Mouse (Mus musculus) megakaryocyte, embryonic 14.5 days (primary cell): ENCODE results near the gene Thbs1. TPM values are rescaled to one million over a fixed set of nuclear protein-coding genes. Genes with fewer than 3 reads are reported as not detected.

ENCODE experiments used
- H3K27me3 ChIP-seq: replicated peaks from 2 replicates; pipeline ENCODE3; 2012; ENCODE audit warnings: inconsistent platforms
- H3K36me3 ChIP-seq: replicated peaks from 2 replicates; pipeline ENCODE3; 2012; ENCODE audit warnings: low read length, inconsistent platforms, mixed read lengths
- H3K4me1 ChIP-seq: 2 replicates; pipeline ENCODE4 v1.6.1; 2012; ENCODE audit warnings: inconsistent platforms
- H3K4me3 ChIP-seq: replicated peaks from 2 replicates; pipeline ENCODE3; 2012; ENCODE audit warnings: moderate library complexity, mild to moderate bottlenecking, inconsistent platforms
- H3K9me3 ChIP-seq: 2 replicates; pipeline ENCODE4 v1.6.1; 2012; ENCODE audit warnings: inconsistent platforms
- FLI1 ChIP-seq: IDR thresholded peaks from 2 replicates; pipeline ENCODE4 v1.6.1; 2012; ENCODE audit warnings: low read length, inconsistent platforms, mixed read lengths
- GATA1 ChIP-seq: IDR thresholded peaks from 3 replicates; pipeline ENCODE4 v1.6.1; 2012; ENCODE audit warnings: mixed read lengths, low read length, inconsistent platforms, borderline replicate concordance
- polyA plus RNA-seq: library from polyadenylated mRNA; stranded (reverse); fragments of >175 nt; gene quantifications from 2 replicates; pipeline ENCODE4 v1.2.3, GENCODE M21; 2012; ENCODE audit warnings: low replicate concordance; ENCODE audit not compliant: insufficient read depth

The Thbs1 gene
- polyA plus RNA-seq, 1 experiment = 258 TPM

GRCm38 (mm10) chr2:118164137-118164536, 52.5 kb downstream of the Thbs1 start:
- Histone ChIP-seq H3K4me3 (no peak overlapping the region), H3K27me3 (peaks cover 26% of the 10 kb centered on the region), H3K4me1 (peaks cover 3% of the 10 kb centered on the region; the same call in 1 of the 2 replicates), H3K36me3 (no peaks in the 10 kb centered on the region), H3K9me3 (no peaks in the 10 kb centered on the region)
- TF ChIP-seq FLI1 (no peak), GATA1 (no peak)

DNA sequence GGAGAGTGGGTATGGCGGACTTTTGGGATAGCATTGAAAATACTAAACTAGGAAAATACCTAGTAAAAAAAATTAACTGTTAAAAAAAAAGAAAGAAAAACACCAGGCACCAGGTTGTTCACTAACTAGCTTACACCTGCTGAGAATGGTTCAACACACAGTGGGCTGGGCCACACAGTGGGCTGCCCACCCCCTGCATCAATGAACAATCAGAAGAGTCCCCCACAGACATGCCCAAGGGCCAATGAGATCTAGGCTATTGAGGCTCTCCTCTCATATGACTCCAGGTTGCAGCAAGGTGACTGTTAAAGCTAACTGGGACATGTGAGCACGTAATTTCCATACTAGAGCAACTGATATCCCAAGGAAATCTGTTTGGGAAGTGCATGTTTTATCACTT, 54.0 kb downstream of the Thbs1 start:
- TF ChIP-seq GATA1 (no peak), FLI1 (no peak)
- Histone ChIP-seq H3K4me1 (no peaks in the 10 kb centered on the region), H3K36me3 (no peaks in the 10 kb centered on the region), H3K9me3 (peaks cover 4% of the 10 kb centered on the region), H3K4me3 (no peak overlapping the region), H3K27me3 (peaks cover 24% of the 10 kb centered on the region)

DNA sequence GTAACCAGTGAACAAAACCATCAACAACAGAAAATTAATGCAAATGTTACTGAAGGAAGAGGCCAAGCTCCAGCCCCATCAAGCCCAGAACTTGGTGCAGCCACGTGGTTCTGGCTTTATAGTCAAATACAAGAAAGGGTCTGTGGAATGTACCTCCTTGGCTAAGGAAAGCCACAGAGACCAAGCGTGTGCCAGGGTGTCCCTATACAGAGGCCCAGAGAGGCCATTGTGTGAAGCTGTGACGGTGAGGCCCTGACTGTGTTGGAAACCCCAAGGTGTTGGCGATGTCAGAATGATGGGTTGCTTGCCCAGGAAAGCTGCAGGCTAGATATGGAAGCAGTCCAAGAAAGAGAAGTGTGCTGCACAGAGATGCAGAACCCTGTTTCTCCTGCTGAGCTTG, 56.1 kb downstream of the Thbs1 start:
- Histone ChIP-seq H3K27me3 (peaks cover 20% of the 10 kb centered on the region), H3K9me3 (peaks cover 4% of the 10 kb centered on the region), H3K4me1 (no peaks in the 10 kb centered on the region), H3K4me3 (no peak overlapping the region), H3K36me3 (no peaks in the 10 kb centered on the region)
- TF ChIP-seq FLI1 (no peak), GATA1 (no peak)

- TF ChIP-seq GATA1 = no peak
- no peak for TF ChIP-seq FLI1
- Histone ChIP-seq H3K4me3 (no peak overlapping the region), H3K9me3 (peaks cover 4% of the 10 kb centered on the region), H3K27me3 (peaks cover 17% of the 10 kb centered on the region), H3K4me1 (no peaks in the 10 kb centered on the region), H3K36me3 (no peaks in the 10 kb centered on the region)
These were observed 56.5 kb downstream of the Thbs1 start for GRCm38 (mm10) chr2:118168225-118168624.

DNA sequence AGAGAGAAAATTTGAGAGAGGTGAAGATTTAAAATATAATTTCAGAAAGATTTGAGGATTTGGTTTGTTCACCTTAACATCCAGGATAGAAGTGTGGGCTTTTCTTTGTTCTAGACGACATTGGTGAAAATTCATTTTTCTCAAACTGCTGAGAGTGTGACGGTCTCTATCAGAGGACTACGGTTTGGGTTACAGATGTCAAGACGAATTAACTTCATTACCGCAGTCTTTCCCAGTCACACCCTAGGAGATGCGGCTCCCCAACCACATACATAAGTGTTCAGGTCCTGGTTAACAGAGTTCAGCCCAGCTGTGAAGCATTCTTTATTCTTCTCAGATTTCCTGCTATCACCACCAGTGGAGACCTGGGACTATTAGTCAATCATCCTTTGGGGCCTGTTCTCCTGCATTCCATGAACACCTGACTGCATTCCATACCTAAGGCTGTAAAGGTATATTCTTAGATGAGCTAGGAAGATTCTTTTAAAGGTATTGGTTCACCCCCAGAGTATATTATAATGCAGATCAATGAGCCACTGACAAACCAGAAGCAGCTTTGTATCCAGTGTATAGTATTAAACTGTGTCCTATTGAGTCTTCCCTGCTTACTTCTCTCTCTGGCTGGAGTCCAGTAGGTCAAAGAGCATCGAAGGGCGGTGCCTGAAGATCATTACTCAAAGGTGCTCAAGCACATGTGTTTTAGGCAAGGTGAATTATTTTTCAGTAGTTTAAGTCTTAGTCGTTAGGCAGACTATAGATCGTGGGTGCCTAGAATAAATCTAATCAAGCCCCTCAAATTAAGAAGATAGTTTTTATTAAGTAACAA, 63.1 kb downstream of the Thbs1 start:
- no peak overlapping the region for H3K4me3 ChIP-seq
- H3K4me1 ChIP-seq = no peaks in the 10 kb centered on the region
- no peak for TF ChIP-seq FLI1
- no peak for TF ChIP-seq GATA1
- no peaks in the 10 kb centered on the region for H3K36me3 ChIP-seq
- peaks cover 15% of the 10 kb centered on the region for H3K9me3 ChIP-seq
- peaks cover 8% of the 10 kb centered on the region for H3K27me3 ChIP-seq

Other genes with a start within 250 kb of the Thbs1 start
- gene Fsip1, start 145.1 kb downstream of the Thbs1 start, polyA plus RNA-seq = not detected in 2 replicates